Mouse (Mus musculus) testis, postnatal 14 days (tissue): ENCODE data around the gene Fam210b.

Source experiments
- DNase-seq: peaks from one replicate; pipeline ENCODE4 v3.0.0; 2021; ENCODE audit warnings: low spot score

The Fam210b gene

GRCm38 (mm10) chr2:172405011-172405410, 59.6 kb downstream of the Fam210b start:
- DNase-seq: no peak
